Mouse (Mus musculus) G1E-ER4 (cell line): ENCODE data around the gene Dst. TPM values are rescaled to one million over a fixed set of nuclear protein-coding genes. Genes with fewer than 3 reads are reported as not detected.

Source experiments
- GATA1 ChIP-seq: IDR thresholded peaks from one replicate; pipeline ENCODE4 v1.8.0; 2012; ENCODE audit warnings: low read length, inconsistent platforms
- polyA plus RNA-seq: library from polyadenylated mRNA; stranded (reverse); fragments of >175 nt; gene quantifications from 2 replicates; pipeline ENCODE4 v1.2.3, GENCODE M21; 2012

Dst gene
- polyA plus RNA-seq, 1 experiment: not detected

- TF ChIP-seq GATA1: no peak
Measured at GRCm38 (mm10) chr1:33907421-33908190, 419 bp upstream of the Dst start, which contains the start of gene Bend6. Gene Bend6 (minus strand): TSS chr1:33907816.

- no peak for TF ChIP-seq GATA1
Measured at GRCm38 (mm10) chr1:33911589-33911988, 3.6 kb downstream of the Dst start.

- TF ChIP-seq GATA1: no peak
Measured at GRCm38 (mm10) chr1:33916554-33916953, 8.5 kb downstream of the Dst start.

- no peak for TF ChIP-seq GATA1
Measured at GRCm38 (mm10) chr1:33922975-33923374, 14.9 kb downstream of the Dst start.

- no peak for TF ChIP-seq GATA1
Measured at GRCm38 (mm10) chr1:33925283-33925682, 17.3 kb downstream of the Dst start.

GRCm38 (mm10) chr1:33927466-33927865 is 19.4 kb downstream of the Dst start:
- no peak for TF ChIP-seq GATA1

GRCm38 (mm10) chr1:33931791-33932190 is 23.8 kb downstream of the Dst start:
- no peak for TF ChIP-seq GATA1

GRCm38 (mm10) chr1:33932196-33932595 is 24.2 kb downstream of the Dst start:
- no peak for TF ChIP-seq GATA1

- no peak for TF ChIP-seq GATA1
Measured at GRCm38 (mm10) chr1:33932845-33933499, 24.9 kb downstream of the Dst start.

GRCm38 (mm10) chr1:33935946-33936345 is 27.9 kb downstream of the Dst start:
- TF ChIP-seq GATA1: no peak

GRCm38 (mm10) chr1:33939828-33940227 is 31.8 kb downstream of the Dst start:
- no peak for TF ChIP-seq GATA1

GRCm38 (mm10) chr1:33940364-33940928 is 32.4 kb downstream of the Dst start:
- TF ChIP-seq GATA1: no peak

GRCm38 (mm10) chr1:33942638-33943037 is 34.6 kb downstream of the Dst start:
- no peak for TF ChIP-seq GATA1

- no peak for TF ChIP-seq GATA1
Measured at GRCm38 (mm10) chr1:33943943-33944342, 35.9 kb downstream of the Dst start.

- TF ChIP-seq GATA1: no peak
Measured at GRCm38 (mm10) chr1:33944977-33945750, 37.1 kb downstream of the Dst start.

GRCm38 (mm10) chr1:33945756-33946155 is 37.7 kb downstream of the Dst start:
- TF ChIP-seq GATA1: no peak
